Comparison of ENCODE assay signal across 19 mouse cellular contexts in the genomic region with DNA sequence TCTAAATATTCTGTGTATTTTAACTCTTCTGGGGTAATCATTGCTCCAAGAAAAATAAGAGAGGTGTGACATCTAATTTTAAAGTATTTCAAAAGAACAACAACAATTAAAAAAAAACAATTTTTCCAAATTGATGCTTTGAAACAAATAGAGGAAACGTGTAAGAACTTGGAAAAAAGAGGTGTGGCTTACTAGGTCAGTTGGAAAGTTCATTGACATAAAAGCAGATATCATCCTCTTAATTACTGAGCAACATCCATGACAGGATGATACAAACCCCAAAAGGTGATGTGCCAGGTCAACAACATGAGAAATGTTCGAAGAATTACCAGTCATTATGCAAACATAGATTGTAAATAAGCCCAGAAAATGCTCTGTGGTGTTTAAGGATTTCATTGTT. TPM values are rescaled to one million over a fixed set of nuclear protein-coding genes. Genes with fewer than 3 reads are reported as not detected.
DNase-seq lines count a peak whose midpoint lies in the region.
"Had no signal": no experiment of that assay in that cellular context is flagged by ENCODE, and none has a peak within 500 bp of the region (broad histone marks: within the 10 kb centered on the region; RNA-seq: fewer than 3 reads in every experiment).

Gene Gm16485, plus strand, starts transcription at position 301 of the 400 bp plus-strand sequence.

- intact Hi-C loops in left cerebral cortex, postnatal 10 days (cut with DNase I) = no loop called here
- intact Hi-C loops in left cerebral cortex, postnatal 36 days (cut with DNase I) = no loop called here
- intact Hi-C loops in left cerebral cortex, postnatal 4 days (cut with DNase I) = no loop called here

- DNase-seq in left cerebral cortex, adult 18-20 months (ENCODE audit: low spot score in 2 of 2) = no peak
- no peak for DNase-seq in left cerebral cortex, postnatal 10 days (ENCODE audit: extremely low spot score in 1 of 2, low spot score in 2 of 2)
- no peak for DNase-seq in left cerebral cortex, adult 8-10 months (ENCODE audit: low spot score in 2 of 2)
- DNase-seq in left cerebral cortex, adult 9 months (ENCODE audit: low spot score in 2 of 2) = no peak
- DNase-seq in left cerebral cortex, postnatal 36 days (ENCODE audit: low spot score in 2 of 2) = no peak
- no peak for DNase-seq in left cerebral cortex, postnatal 4 days
- DNase-seq: adrenal gland, adult 2 months; adrenal gland, postnatal 10 days; adrenal gland, postnatal 25 days; cerebellum, adult 11 months; cerebellum, adult 18-20 months; cerebellum, adult 8-10 months; cerebellum, adult 9-11 months; cerebellum, postnatal 14 days; cerebellum, postnatal 36 days; embryo, embryonic 11 days had no signal

RNA-seq across cellular contexts. Expression of gene Gm16485, which starts in this region (rescaled TPM):
- 10 to 100 TPM; 12.2 to 13.6 TPM for total RNA-seq in left cerebral cortex, adult 18-20 months (2021)
- total RNA-seq in left cerebral cortex, postnatal 10 days (2021) = 1 to 10 TPM; 6.0 TPM
- 10 to 100 TPM; 10.0 to 14.2 (median 12.7) TPM for total RNA-seq in left cerebral cortex, adult 8-10 months (2022)
- 10 to 100 TPM; 12.5 to 12.7 TPM for total RNA-seq in left cerebral cortex, postnatal 36 days (2021)
- 1 to 10 TPM; 2.1 to 2.6 TPM for total RNA-seq in left cerebral cortex, postnatal 4 days (2021)
- total RNA-seq: adrenal gland, postnatal 10 days; common myeloid progenitor, adult 5-6 weeks; ES-E14; MEL had no signal
